Mouse (Mus musculus) erythroblast, embryonic 14.5 days (primary cell): ENCODE results near the gene Nup54.

Experiments used
- GATA1 ChIP-seq: IDR thresholded peaks from 2 replicates; pipeline ENCODE4 v1.6.1; 2012; ENCODE audit warnings: low read length, inconsistent platforms, mixed read lengths
- TAL1 ChIP-seq: IDR thresholded peaks from 3 replicates; pipeline ENCODE4 v1.6.1; 2012; ENCODE audit warnings: low read length, inconsistent platforms, mixed read lengths

DNA sequence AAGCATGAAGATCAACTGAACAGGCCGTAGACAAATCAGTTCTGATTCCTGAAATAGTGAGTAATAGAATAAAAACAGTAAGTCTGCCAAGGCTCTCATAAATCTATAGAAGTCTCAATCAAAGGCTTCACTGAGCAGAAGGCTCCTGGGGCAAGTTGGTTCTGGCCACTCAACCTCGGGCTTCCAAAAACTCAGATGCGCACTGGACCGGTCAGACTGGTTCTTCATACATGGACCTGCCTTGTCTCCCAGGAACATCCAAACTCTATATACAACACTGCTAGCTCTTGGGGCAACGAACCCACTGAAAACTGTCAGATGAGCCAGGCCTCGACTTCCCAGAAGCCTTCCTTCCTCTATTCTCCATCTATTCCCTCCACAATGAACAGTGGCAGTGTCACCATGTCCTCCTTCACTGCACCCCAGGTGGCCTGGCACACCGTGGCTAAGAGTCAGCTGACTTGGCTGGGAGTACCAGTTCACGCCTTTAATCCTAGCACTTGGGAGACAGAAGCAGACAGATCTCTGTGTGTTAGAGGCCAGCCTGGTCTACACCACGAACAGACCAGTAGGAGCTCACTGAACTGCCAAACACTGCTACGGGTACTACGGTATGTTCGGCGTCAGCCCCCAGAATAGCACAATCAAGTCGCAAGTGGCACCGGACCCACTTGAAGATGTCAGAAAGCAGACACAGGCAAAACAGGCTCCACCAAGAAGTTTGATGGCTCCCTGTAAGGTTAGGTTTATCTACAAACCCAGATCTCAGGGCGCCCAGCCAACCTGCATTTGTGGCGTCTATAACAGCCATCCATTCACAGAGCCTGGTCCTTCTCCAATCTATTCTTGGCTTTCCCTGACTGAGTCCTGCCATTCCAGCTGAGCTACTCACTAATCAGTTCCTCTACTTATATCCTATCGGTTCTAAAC, 34.4 kb upstream of the Nup54 start:
- TF ChIP-seq GATA1: no peak
- TF ChIP-seq TAL1: no peak
